Mouse (Mus musculus): ENCODE data around the gene Atp11a. TPM values are rescaled to one million over a fixed set of nuclear protein-coding genes. Genes with fewer than 3 reads are reported as not detected.

Gene Atp11a
- total and polyA plus RNA-seq, 3 experiments: 20.9 to 39.7 TPM; not detected in 1

DNA sequence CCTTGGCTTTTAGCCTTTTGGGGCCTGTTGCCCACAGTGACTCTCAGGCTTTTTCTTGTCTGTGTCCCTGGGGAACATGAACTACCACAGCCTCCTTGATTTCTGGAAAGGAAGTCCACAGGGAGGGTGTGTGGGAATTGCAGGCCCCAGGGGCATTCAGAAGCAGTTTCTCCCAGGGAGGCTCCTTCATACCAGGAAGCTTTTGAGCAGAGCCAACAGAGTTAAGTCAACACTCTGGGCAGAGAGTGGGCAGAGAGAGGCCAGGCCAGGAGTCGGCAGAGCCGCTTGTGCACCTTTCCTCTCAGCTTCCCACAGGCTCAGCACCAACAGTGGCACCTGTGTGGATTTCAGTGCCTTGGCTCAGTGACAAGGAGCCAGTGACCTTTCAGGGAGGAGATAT lies 51.2 kb downstream of the Atp11a start:
- no peak overlapping the region for H3K4me3 ChIP-seq (ENCODE audit: control insufficient read depth in 1 of 2, insufficient read depth in 1 of 2, low read depth in 2 of 2, low read length in 2 of 2)
- no peak for DNase-seq (ENCODE audit: low read depth, low spot score)
- H3K27ac ChIP-seq (ENCODE audit: control insufficient read depth, low read depth, low read length): no peak overlapping the region
- no peaks in the 10 kb centered on the region for H3K27me3 ChIP-seq (ENCODE audit: control insufficient read depth in 1 of 2, insufficient read depth in 2 of 2, low read length in 2 of 2)
- H3K9ac ChIP-seq (ENCODE audit: control insufficient read depth, low read depth, low read length, poor library complexity, severe bottlenecking): no peak overlapping the region
- H3K79me2 ChIP-seq (ENCODE audit: control insufficient read depth, insufficient read depth, low read length, poor library complexity): no peaks in the 10 kb centered on the region
- no peaks in the 10 kb centered on the region for H3K4me1 ChIP-seq (ENCODE audit: control insufficient read depth in 1 of 2, insufficient read depth in 2 of 2, low read length in 2 of 2)
- H3K36me3 ChIP-seq (ENCODE audit: control insufficient read depth in 1 of 2, insufficient read depth in 2 of 2, low read length in 2 of 2): no peaks in the 10 kb centered on the region; a peak in 1 of 4 replicates
- no peak for TF ChIP-seq HCFC1 (IDR thresholded peaks at IDR 0.05; ENCODE audit: low read depth, low read length)
- TF ChIP-seq GABPA (IDR thresholded peaks at IDR 0.05; ENCODE audit: low read depth, low read length): no peak
- no peak for TF ChIP-seq ELF1 (IDR thresholded peaks at IDR 0.05; ENCODE audit: low read depth, low read length)
- TF ChIP-seq USF2 (IDR thresholded peaks at IDR 0.05; ENCODE audit: borderline replicate concordance in 1 of 2, insufficient read depth in 1 of 2, low read depth in 1 of 2, low read length in 2 of 2): no peak
- no peak for TF ChIP-seq RAD21 (IDR thresholded peaks at IDR 0.05; ENCODE audit: low read depth, low read length)
- no peak for TF ChIP-seq POLR2AphosphoS2 (IDR thresholded peaks at IDR 0.05; ENCODE audit: low read length)
- TF ChIP-seq CHD2 (IDR thresholded peaks at IDR 0.05; ENCODE audit: low read length): no peak
- no peak for TF ChIP-seq CHD1 (IDR thresholded peaks at IDR 0.05; ENCODE audit: low read depth, low read length)
- no peak for TF ChIP-seq ETS1 (IDR thresholded peaks at IDR 0.05; ENCODE audit: low read depth, low read length)
- no peak for TF ChIP-seq USF1 (IDR thresholded peaks at IDR 0.05; ENCODE audit: low read depth, low read length)
- TF ChIP-seq RCOR1 (IDR thresholded peaks at IDR 0.05; ENCODE audit: low read depth, low read length): no peak
- TF ChIP-seq GATA1 (IDR thresholded peaks at IDR 0.05; ENCODE audit: low read depth, low read length): no peak
- TF ChIP-seq MYB (IDR thresholded peaks at IDR 0.05; ENCODE audit: low read depth, low read length): no peak
- TF ChIP-seq MAX (IDR thresholded peaks at IDR 0.05; ENCODE audit: low read length): no peak
- TF ChIP-seq NRF1 (IDR thresholded peaks at IDR 0.05; ENCODE audit: insufficient read depth, low read depth, low read length, poor library complexity, severe bottlenecking): no peak
- TF ChIP-seq POLR2AphosphoS5 (IDR thresholded peaks at IDR 0.05; ENCODE audit: borderline replicate concordance, low read depth, low read length): no peak
- TF ChIP-seq SMC3 (IDR thresholded peaks at IDR 0.05; ENCODE audit: low read depth, low read length): no peak
- no peak for TF ChIP-seq NELFE (IDR thresholded peaks at IDR 0.05; ENCODE audit: low read depth, low read length)
- no peaks in the 10 kb centered on the region for H3K9me3 ChIP-seq (replicated peaks; ENCODE audit: insufficient read depth, low read length)

DNA sequence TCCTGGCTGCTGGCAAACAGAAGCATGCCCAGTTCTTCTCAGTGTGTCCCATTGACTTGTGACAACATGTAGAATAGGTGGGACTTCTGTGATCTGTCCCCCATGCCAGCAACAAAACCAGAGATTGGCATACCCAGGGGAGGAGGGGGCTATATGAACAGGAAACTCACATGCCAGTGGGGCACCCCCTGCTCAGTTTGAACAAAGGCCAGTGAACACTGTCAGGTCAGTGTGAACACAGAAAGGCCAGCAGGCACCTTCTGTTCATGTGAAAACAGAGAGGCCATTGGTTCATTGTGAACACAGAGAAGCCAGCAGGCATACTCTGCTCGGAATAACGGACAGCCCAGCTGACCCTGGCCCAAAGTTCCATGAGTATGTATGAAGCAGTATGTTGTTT lies 52.7 kb downstream of the Atp11a start:
- Histone ChIP-seq H3K9ac (ENCODE audit: control insufficient read depth, low read depth, low read length, poor library complexity, severe bottlenecking) (no peak overlapping the region), H3K36me3 (ENCODE audit: control insufficient read depth in 1 of 2, insufficient read depth in 2 of 2, low read length in 2 of 2) (no peaks in the 10 kb centered on the region; a peak in 1 of 4 replicates), H3K27me3 (ENCODE audit: control insufficient read depth in 1 of 2, insufficient read depth in 2 of 2, low read length in 2 of 2) (no peaks in the 10 kb centered on the region), H3K9me3 (replicated peaks; ENCODE audit: insufficient read depth, low read length) (no peaks in the 10 kb centered on the region), H3K27ac (ENCODE audit: control insufficient read depth, low read depth, low read length) (no peak overlapping the region), H3K4me3 (ENCODE audit: control insufficient read depth in 1 of 2, insufficient read depth in 1 of 2, low read depth in 2 of 2, low read length in 2 of 2) (no peak overlapping the region), H3K79me2 (ENCODE audit: control insufficient read depth, insufficient read depth, low read length, poor library complexity) (no peaks in the 10 kb centered on the region), H3K4me1 (ENCODE audit: control insufficient read depth in 1 of 2, insufficient read depth in 2 of 2, low read length in 2 of 2) (no peaks in the 10 kb centered on the region)
- TF ChIP-seq MYB (IDR thresholded peaks at IDR 0.05; ENCODE audit: low read depth, low read length) (no peak), JUND (IDR thresholded peaks at IDR 0.05; ENCODE audit: low read depth, low read length) (no peak), TBP (IDR thresholded peaks at IDR 0.05; ENCODE audit: low read depth, low read length) (no peak), CTCF (IDR thresholded peaks at IDR 0.05 in 2 of 3, conservative IDR thresholded peaks at IDR 0.05 in 1 of 3; ENCODE audit: control insufficient read depth in 1 of 3, insufficient read depth in 1 of 3, low read depth in 2 of 3, low read length in 3 of 3, poor library complexity in 1 of 3, severe bottlenecking in 1 of 3) (no peak), ZMIZ1 (IDR thresholded peaks at IDR 0.05; ENCODE audit: low read depth, low read length) (no peak), SMC3 (IDR thresholded peaks at IDR 0.05; ENCODE audit: low read depth, low read length) (no peak), USF2 (IDR thresholded peaks at IDR 0.05; ENCODE audit: borderline replicate concordance in 1 of 2, insufficient read depth in 1 of 2, low read depth in 1 of 2, low read length in 2 of 2) (no peak), ELF1 (IDR thresholded peaks at IDR 0.05; ENCODE audit: low read depth, low read length) (no peak)
- DNase-seq (ENCODE audit: low read depth, low spot score): no peak
